Mouse (Mus musculus) heart, embryonic 11.5 days (tissue): ENCODE results near the gene Idh1. TPM values are rescaled to one million over a fixed set of nuclear protein-coding genes. Genes with fewer than 3 reads are reported as not detected.

Experiments
- ATAC-seq: fragments of 200-750 bp; cut with Nextera tagmentation; replicated peaks from 2 replicates; pipeline ENCODE4 v1.8.0; 2017; ENCODE audit warnings: moderate library complexity; ENCODE audit not compliant: insufficient number of reproducible peaks, low FRiP score, low TSS enrichment
- H3K27ac ChIP-seq: fragments of 300-500 bp; sonication (generic); 2 replicates; pipeline ENCODE4 v1.5.1; 2014; ENCODE audit warnings: mild to moderate bottlenecking, low read depth, low read length
- H3K27me3 ChIP-seq: fragments of 300-500 bp; sonication (generic); 2 replicates; pipeline ENCODE4 v1.6.1; 2014; ENCODE audit warnings: mild to moderate bottlenecking, low read length, mixed read lengths; ENCODE audit not compliant: control insufficient read depth, insufficient read depth
- H3K36me3 ChIP-seq: fragments of 300-500 bp; sonication (generic); 2 replicates; pipeline ENCODE4 v1.6.1; 2014; ENCODE audit warnings: mild to moderate bottlenecking, low read length, moderate library complexity, mixed read lengths; ENCODE audit not compliant: control insufficient read depth, insufficient read depth
- H3K4me1 ChIP-seq: fragments of 300-500 bp; sonication (generic); 2 replicates; pipeline ENCODE4 v1.6.1; 2014; ENCODE audit warnings: low read length; ENCODE audit not compliant: control insufficient read depth, insufficient read depth
- H3K4me2 ChIP-seq: fragments of 300-500 bp; sonication (generic); 2 replicates; pipeline ENCODE4 v1.6.1; 2014; ENCODE audit warnings: mild to moderate bottlenecking, moderate library complexity
- H3K4me3 ChIP-seq: fragments of 300-500 bp; sonication (generic); 2 replicates; pipeline ENCODE4 v1.5.1; 2014; ENCODE audit warnings: low read depth, low read length
- H3K9ac ChIP-seq: fragments of 300-500 bp; sonication (generic); 2 replicates; pipeline ENCODE4 v1.6.1; 2014; ENCODE audit warnings: mild to moderate bottlenecking, low read depth, low read length, moderate library complexity
- H3K9me3 ChIP-seq: fragments of 300-500 bp; sonication (generic); replicated peaks from 2 replicates; pipeline ENCODE4 v1.6.1; 2016; ENCODE audit warnings: low read length; ENCODE audit not compliant: control insufficient read depth
- whole genome bisulfite sequencing: fragments of 180-500 bp; shearing (Covaris S2); extraction: QIAGEN DNeasy Blood & Tissue Kit; methylation state at CpG from one replicate; pipeline ENCODE4 v1.1.7; 2014; ENCODE audit not compliant: insufficient replicate concordance; 5-methylcytosine and 5-hydroxymethylcytosine counted together
- polyA plus RNA-seq: library from polyadenylated mRNA; unstranded; fragments of >200 nt; fragmentation: Nextera tagmentation; extraction: Ambion mirVana; gene quantifications from 2 replicates; pipeline ENCODE4 v1.2.1, GENCODE M21; 2014

Gene Idh1
- polyA plus RNA-seq, 1 experiment from 2014 or later = 81.5 TPM

- H3K4me2 ChIP-seq = no peak overlapping the region
- whole genome bisulfite sequencing = 21% methylated on average over 2 of the region's 2 CpGs
- no peaks in the 10 kb centered on the region for H3K36me3 ChIP-seq
- ATAC-seq = no peak
- H3K4me3 ChIP-seq = no peak overlapping the region
- H3K27ac ChIP-seq = no peak overlapping the region
- no peaks in the 10 kb centered on the region for H3K9me3 ChIP-seq
- H3K27me3 ChIP-seq = no peaks in the 10 kb centered on the region
- no peak overlapping the region for H3K9ac ChIP-seq
- no peaks in the 10 kb centered on the region for H3K4me1 ChIP-seq
Observed at GRCm38 (mm10) chr1:65146601-65147000, 39.7 kb downstream of the Idh1 start.

- no peaks in the 10 kb centered on the region for H3K4me1 ChIP-seq
- WGBS = 84% methylated on average over 2 of the region's 2 CpGs
- H3K27me3 ChIP-seq = no peaks in the 10 kb centered on the region
- no peak for ATAC-seq
- H3K36me3 ChIP-seq = no peaks in the 10 kb centered on the region
- no peak overlapping the region for H3K27ac ChIP-seq
- no peak overlapping the region for H3K4me3 ChIP-seq
- H3K9me3 ChIP-seq = no peaks in the 10 kb centered on the region
- H3K4me2 ChIP-seq = no peak overlapping the region
- no peak overlapping the region for H3K9ac ChIP-seq
Observed at GRCm38 (mm10) chr1:65144783-65145182, 41.5 kb downstream of the Idh1 start.

- Histone ChIP-seq H3K4me2 (no peak overlapping the region), H3K27ac (no peak overlapping the region), H3K9me3 (no peaks in the 10 kb centered on the region), H3K27me3 (no peaks in the 10 kb centered on the region), H3K4me1 (no peaks in the 10 kb centered on the region), H3K9ac (no peak overlapping the region), H3K4me3 (no peak overlapping the region), H3K36me3 (no peaks in the 10 kb centered on the region)
- no peak for ATAC-seq
- 80% methylated on average over 6 of the region's 6 CpGs for WGBS
Observed at GRCm38 (mm10) chr1:65137560-65137959, 48.7 kb downstream of the Idh1 start.

- H3K9ac ChIP-seq = no peak overlapping the region
- H3K27ac ChIP-seq = no peak overlapping the region
- no peak for ATAC-seq
- H3K36me3 ChIP-seq = no peaks in the 10 kb centered on the region
- no peaks in the 10 kb centered on the region for H3K27me3 ChIP-seq
- no peak overlapping the region for H3K4me3 ChIP-seq
- no peak overlapping the region for H3K4me2 ChIP-seq
- no peaks in the 10 kb centered on the region for H3K9me3 ChIP-seq
- no peaks in the 10 kb centered on the region for H3K4me1 ChIP-seq
- 78% methylated on average over 1 of the region's 1 CpGs for WGBS
Observed at GRCm38 (mm10) chr1:65132833-65133232, 53.5 kb downstream of the Idh1 start.

DNA sequence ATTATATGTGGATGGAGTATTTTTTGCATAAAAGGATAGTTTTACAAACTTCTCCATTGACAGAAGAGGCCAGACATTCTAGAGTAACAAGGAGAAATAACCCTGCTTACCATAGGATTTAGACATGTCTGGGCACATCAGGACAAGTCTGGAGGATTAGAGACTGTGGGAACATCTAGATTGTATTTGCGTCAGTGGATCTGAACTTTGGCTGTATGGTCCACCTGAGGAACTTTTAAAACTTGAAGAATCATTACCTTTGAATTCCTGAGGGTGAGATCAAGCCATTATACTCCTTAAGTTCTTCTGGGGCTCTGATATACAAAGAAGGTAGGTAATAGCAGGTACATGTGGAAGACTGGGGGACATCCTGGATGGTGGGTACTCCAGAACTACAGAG, 54.6 kb downstream of the Idh1 start:
- H3K27me3 ChIP-seq = no peaks in the 10 kb centered on the region
- H3K9ac ChIP-seq = no peak overlapping the region
- H3K9me3 ChIP-seq = no peaks in the 10 kb centered on the region
- 90% methylated on average over 1 of the region's 1 CpGs for WGBS
- ATAC-seq = no peak
- no peak overlapping the region for H3K27ac ChIP-seq
- no peak overlapping the region for H3K4me2 ChIP-seq
- H3K4me3 ChIP-seq = no peak overlapping the region
- no peaks in the 10 kb centered on the region for H3K4me1 ChIP-seq
- no peaks in the 10 kb centered on the region for H3K36me3 ChIP-seq

- no peaks in the 10 kb centered on the region for H3K27me3 ChIP-seq
- no peak for ATAC-seq
- H3K27ac ChIP-seq = no peak overlapping the region
- no peak overlapping the region for H3K4me2 ChIP-seq
- no peak overlapping the region for H3K4me3 ChIP-seq
- no peaks in the 10 kb centered on the region for H3K36me3 ChIP-seq
- no peak overlapping the region for H3K9ac ChIP-seq
- 65% methylated on average over 3 of the region's 3 CpGs for WGBS
- H3K4me1 ChIP-seq = no peaks in the 10 kb centered on the region
- no peaks in the 10 kb centered on the region for H3K9me3 ChIP-seq
Observed at GRCm38 (mm10) chr1:65130226-65130625, 56.1 kb downstream of the Idh1 start.

DNA sequence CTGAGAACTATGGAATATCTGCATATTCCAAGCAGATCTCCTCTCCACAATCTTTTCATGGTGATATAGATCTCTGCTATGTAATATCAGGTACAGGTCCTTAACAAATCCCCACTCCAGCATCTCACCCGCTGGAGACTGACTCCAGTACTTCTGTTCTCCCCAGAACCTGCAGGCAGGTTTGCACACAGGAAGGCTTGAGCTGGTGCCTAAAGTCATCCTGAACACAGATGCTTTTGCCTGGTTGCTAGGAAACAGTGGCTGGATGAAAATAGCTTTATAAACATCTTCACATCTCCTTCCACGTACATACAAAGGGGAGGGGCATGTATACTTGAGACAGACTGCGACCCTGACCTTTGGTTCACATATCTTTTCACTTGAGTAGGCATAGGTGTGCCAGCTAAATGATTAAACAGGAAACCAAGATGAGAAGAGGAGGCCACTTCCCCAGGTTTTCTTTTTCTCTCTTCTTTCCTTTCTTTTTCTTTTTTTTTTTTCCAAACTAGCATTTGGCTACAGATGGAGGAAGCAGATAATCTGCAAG, 56.6 kb downstream of the Idh1 start:
- 70% methylated on average over 3 of the region's 3 CpGs for WGBS
- Histone ChIP-seq H3K27me3 (no peaks in the 10 kb centered on the region), H3K9me3 (no peaks in the 10 kb centered on the region), H3K36me3 (no peaks in the 10 kb centered on the region), H3K4me1 (no peaks in the 10 kb centered on the region), H3K27ac (no peak overlapping the region), H3K4me3 (no peak overlapping the region), H3K9ac (no peak overlapping the region), H3K4me2 (no peak overlapping the region)
- no peak for ATAC-seq

DNA sequence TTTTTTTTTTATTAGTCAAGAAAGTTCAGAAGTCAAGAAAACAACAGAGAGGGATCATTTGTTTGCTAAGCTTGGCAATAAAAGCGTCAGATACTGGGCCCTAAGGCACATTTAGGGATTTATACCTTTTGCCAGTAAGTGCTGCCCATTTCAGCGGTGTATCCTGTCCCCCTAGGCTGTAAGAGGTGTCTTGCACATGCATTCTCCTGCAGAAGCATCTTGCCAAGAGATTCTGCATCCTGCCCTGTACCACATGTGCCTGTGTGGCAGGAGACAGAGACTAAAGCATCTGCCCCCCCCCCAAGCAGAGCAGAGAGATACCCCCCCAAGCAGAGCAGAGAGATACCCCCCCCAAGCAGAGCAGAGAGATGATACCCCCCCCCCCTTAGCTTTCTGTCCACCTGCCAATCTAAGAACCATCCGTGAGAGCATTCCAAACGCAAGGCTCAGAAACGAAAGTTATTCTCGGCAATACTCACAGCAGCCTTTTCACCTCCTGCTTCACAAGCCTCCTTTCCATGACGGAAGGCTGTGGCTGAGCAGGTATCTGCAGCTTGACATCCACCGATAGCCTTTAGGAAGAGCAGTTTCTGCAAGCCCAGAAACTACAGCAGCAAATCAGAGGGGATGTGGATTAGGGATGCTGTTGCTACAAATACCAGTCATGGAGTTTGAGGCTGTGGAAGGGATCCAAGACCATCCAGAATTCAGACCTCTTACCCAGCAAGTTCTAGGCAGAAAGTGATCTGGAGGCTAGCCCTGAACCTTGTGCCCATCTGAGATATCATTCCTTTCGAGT, 63.5 kb downstream of the Idh1 start, which contains the start of gene D630023F18Rik:
Gene D630023F18Rik, minus strand, starts transcription at position 641 of the 799 bp plus-strand sequence.
- 0 out of 2 replicates have a peak, but pooled peaks cover 2% of the 10 kb centered on the region for H3K4me1 ChIP-seq
- H3K4me3 ChIP-seq = peak within 1 kb of the TSS; percentile 35
- no peak within 1 kb of the TSS for H3K9ac ChIP-seq
- H3K27me3 ChIP-seq = no peaks in the 10 kb centered on the region
- no peak for ATAC-seq
- H3K36me3 ChIP-seq = no peaks in the 10 kb centered on the region
- H3K4me2 ChIP-seq = peak within 1 kb of the TSS; percentile 51
- no peak within 1 kb of the TSS for H3K27ac ChIP-seq
- WGBS = 22% methylated on average over 9 of the region's 9 CpGs
- no peaks in the 10 kb centered on the region for H3K9me3 ChIP-seq

DNA sequence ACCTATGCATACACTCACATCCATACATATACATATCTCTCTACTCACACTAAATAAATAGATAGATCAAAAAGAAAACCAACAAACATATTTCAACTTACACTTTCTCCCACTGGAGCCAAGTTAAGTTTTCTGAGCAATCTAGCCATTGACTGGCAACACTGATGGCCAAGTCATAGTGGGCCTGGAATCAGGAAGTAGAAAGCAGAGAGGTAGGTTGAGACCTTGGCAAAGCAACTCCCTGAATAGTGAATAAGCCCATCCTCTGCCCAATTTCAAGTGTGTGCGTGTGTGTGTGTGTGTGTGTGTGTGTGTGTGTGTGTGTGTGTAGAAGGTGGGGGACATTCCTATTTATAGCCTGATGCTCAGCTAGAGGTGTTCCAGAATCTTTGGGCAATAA, 66.9 kb downstream of the Idh1 start, which contains the start of gene Gm28845:
Gene Gm28845, minus strand, starts transcription at position 121 of the 400 bp plus-strand sequence.
- H3K27me3 ChIP-seq = no peaks in the 10 kb centered on the region
- WGBS = 87% methylated on average over 1 of the region's 1 CpGs
- 0 out of 2 replicates have a peak, but pooled peaks cover 2% of the 10 kb centered on the region for H3K4me1 ChIP-seq
- H3K4me2 ChIP-seq = no peak within 1 kb of the TSS
- H3K27ac ChIP-seq = no peak within 1 kb of the TSS
- H3K36me3 ChIP-seq = no peaks in the 10 kb centered on the region
- no peaks in the 10 kb centered on the region for H3K9me3 ChIP-seq
- H3K9ac ChIP-seq = no peak within 1 kb of the TSS
- H3K4me3 ChIP-seq = no peak within 1 kb of the TSS
- no peak for ATAC-seq
